Mouse (Mus musculus): ENCODE measurements around the gene Parp16.

Parp16 gene

GRCm38 (mm10) chr9:65195053-65195452 lies at the start of gene Parp16:
Gene Parp16, plus strand, starts transcription at chr9:65195353.
- no peak for DNase-seq (ENCODE audit: low read depth, low spot score)

- no peak for DNase-seq (ENCODE audit: low read depth, low spot score)
Observed at GRCm38 (mm10) chr9:65146001-65146400, 49.2 kb upstream of the Parp16 start.

GRCm38 (mm10) chr9:65148507-65148906 lies 46.6 kb upstream of the Parp16 start:
- DNase-seq (ENCODE audit: low read depth, low spot score), result no peak

- no peak for DNase-seq (ENCODE audit: low read depth, low spot score)
Observed at GRCm38 (mm10) chr9:65152711-65153330, 42.3 kb upstream of the Parp16 start.

GRCm38 (mm10) chr9:65153331-65153711 lies 41.8 kb upstream of the Parp16 start:
- no peak for DNase-seq (ENCODE audit: low read depth, low spot score)

DNA sequence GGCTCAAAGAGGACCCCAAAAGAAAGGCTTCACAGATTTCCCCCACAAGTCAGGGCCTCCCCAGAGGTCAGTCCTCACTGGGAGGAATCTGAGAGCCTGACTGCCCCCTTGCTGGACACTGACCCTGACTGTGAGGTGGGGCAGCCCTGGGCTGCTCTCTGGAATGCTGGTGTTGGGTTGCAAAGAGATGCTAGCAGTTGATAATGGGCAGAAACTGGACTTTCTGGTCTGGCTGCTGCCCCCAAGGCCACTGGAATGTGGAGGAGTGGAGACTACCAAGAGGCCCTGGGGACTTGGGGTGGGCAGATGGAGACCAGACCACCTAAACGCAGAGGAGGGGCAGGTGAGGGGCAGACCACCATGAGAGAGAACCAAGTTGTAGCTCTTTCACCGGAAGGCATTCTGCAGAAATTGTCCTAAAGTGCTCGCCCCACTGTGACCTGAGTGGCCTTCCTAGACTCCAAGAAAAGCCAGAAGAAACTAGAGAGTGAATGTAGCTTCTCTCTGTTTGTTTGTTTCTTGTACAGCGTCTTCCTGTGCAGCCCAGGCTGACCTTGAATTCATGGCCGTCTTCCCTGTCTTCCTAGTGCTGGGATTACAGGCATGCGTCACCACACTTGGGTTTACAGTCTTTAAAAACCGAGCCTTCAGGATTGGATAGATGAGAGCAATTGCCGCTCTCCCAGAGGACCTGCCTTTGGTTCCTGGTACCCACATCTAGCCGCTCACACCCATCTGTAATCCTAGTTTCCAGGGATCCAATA lies 40.3 kb upstream of the Parp16 start:
- no peak for DNase-seq (ENCODE audit: low read depth, low spot score)

DNA sequence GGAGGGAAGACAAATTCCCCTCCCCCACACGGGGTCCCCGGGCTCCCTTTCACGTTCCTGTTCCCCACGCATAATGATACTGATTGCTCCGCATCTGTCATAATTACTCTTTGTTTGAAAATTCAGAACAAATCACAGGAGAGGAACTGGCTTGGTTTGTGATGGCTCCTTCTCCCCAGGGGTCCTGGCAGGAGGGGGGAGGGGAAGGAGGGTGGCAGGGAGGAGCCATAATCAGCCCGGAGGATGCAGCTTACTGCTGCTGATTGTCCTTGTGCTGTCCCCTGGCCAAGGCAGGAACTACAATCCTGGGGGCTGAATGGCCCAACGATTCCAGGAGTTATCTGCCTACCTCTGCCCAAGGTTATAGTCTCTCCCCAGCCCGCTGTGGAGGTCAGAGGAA lies 38.5 kb upstream of the Parp16 start:
- DNase-seq (ENCODE audit: low read depth, low spot score), result no peak

GRCm38 (mm10) chr9:65157631-65158030 lies 37.5 kb upstream of the Parp16 start:
- DNase-seq (ENCODE audit: low read depth, low spot score), result no peak

GRCm38 (mm10) chr9:65161188-65161587 lies 34.0 kb upstream of the Parp16 start:
- DNase-seq (ENCODE audit: low read depth, low spot score), result no peak

GRCm38 (mm10) chr9:65161881-65162280 lies 33.3 kb upstream of the Parp16 start:
- no peak for DNase-seq (ENCODE audit: low read depth, low spot score)

GRCm38 (mm10) chr9:65162711-65163639 lies 32.2 kb upstream of the Parp16 start:
- DNase-seq (ENCODE audit: low read depth, low spot score), result no peak

DNA sequence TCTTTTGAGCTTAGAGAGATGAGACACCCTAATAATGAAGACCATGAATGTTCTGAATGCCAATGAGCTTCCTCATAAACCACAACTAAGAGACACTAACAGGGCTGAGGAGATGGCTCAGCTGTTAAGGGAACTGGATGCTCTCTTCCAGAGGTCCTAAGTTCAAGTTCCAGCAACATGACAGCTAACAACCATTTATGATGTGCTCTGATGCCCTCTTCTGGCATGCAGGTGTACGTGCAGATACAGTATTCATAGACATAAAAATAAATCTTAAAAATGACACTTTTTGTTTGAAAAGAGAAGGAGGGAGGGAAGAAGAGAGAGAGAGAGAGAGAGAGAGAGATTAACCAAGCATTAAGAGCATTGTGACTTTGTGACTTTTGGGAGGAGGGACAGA lies 30.3 kb upstream of the Parp16 start:
- DNase-seq (ENCODE audit: low read depth, low spot score), result no peak

- no peak for DNase-seq (ENCODE audit: low read depth, low spot score)
Observed at GRCm38 (mm10) chr9:65166386-65166785, 28.8 kb upstream of the Parp16 start.

DNA sequence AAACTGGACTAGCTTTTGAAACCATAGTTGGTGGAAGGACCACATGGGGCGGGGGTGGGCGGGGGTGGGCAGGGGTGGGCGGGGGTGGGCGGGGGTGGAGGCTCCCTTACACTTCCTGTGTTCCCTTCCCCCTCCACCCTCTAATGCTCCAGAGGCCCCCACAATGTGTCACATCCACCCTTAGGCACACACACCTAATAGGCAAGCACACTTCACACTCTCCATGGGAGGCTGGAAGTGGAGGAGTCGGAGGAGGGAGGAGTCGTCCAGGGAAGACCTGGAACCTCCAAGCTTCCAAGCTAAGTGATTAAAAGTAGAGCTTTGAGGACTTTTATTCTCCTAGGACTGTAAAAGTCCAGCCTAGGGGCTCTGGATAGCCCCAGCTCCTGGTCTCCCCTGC lies 26.6 kb upstream of the Parp16 start:
- DNase-seq (ENCODE audit: low read depth, low spot score), result no peak

GRCm38 (mm10) chr9:65168952-65169351 lies 26.2 kb upstream of the Parp16 start:
- no peak for DNase-seq (ENCODE audit: low read depth, low spot score)

- no peak for DNase-seq (ENCODE audit: low read depth, low spot score)
Observed at GRCm38 (mm10) chr9:65172654-65173053, 22.5 kb upstream of the Parp16 start.

- DNase-seq (ENCODE audit: low read depth, low spot score), result no peak
Observed at GRCm38 (mm10) chr9:65175234-65175938, 19.8 kb upstream of the Parp16 start.

GRCm38 (mm10) chr9:65175939-65176871 lies 18.9 kb upstream of the Parp16 start:
- DNase-seq (ENCODE audit: low read depth, low spot score), result no peak

DNA sequence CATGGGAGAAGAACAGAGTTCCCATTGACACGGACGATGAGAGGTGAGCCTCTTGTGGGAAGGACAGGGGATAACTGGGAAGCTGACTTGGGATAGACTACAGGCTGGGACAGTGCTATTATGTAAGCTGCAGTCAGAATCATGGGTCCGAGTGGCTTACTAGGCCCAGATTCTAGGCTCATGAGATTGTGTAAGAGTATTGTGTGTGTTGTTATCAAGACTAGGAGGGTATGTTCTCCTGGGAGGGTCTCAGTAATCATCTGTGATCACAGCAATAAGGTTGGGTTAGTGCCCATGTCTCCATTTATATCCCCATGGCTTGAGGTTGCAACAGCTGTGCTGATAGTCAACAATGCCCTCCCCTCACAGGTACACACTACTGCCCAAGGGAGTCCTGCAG lies 17.7 kb upstream of the Parp16 start:
- DNase-seq (ENCODE audit: low read depth, low spot score), result no peak

- DNase-seq (ENCODE audit: low read depth, low spot score), result no peak
Observed at GRCm38 (mm10) chr9:65177912-65178311, 17.2 kb upstream of the Parp16 start.
